Mouse (Mus musculus): ENCODE measurements around the gene Gm20521.

Gene Gm20521

DNA sequence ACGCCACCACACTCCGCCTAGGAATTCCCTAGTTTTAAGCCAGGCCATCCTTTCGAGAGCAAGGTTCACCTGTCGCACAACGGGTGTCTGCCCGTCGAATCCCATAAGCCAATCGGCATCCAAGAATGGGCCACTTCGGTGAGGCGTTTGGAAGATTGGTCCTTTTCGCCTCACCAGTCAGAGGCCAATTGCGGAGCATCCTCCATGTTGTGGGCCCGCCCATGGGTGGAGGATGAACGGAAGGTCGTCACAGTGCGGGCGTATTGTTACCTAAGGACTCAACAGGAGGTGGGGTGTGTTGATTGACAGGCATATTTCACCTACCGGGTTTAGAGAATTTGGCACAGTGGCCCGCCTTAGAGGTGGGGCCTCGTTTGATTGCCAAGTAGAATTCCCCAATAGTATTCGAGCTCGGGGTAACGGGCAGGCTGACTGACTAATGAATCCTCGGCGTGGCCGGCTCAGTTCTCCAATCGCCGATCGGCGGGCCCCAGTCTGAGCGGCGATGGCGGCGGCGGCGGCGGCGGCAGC, 10.5 kb downstream of the Gm20521 start:
- DNase-seq (ENCODE audit: low read depth) = peak; percentile 99

DNA sequence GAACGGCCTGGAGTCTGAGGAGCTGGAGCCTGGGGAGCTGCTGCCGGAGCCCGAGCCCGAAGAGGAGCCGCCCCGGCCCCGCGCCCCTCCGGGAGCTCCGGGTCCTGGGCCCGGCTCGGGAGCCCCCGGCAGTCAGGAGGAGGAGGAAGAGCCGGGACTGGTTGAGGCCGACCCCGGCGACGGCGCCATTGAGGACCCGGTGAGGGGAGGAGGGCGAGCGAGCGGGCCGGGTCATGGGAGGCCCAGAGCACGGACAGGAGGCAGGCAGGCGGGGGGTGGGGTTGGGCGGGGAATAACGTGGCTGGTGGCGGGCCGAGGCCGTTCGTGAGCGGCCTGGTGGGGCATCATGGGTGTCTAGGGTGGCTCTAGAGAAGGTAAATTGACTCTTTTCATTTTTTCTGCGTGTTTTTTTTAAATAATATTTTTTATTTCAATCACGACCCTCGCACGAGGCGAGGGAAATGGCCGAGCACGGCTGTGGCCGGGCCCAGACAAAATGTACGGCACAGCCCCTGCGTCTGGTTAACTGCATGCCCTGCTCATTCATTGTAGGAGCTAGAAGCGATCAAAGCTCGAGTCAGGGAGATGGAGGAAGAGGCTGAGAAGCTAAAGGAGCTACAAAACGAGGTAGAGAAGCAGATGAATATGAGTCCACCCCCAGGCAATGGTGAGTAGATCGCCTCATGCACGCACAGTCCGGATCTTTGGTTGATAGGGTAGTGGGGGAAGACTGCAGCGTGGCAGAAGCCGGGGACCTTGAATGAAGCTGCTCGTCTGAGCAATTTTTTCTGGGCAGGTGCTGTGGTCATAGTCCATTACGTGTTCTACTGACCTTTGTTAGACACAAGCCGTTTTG, 11.3 kb downstream of the Gm20521 start:
- no peak for DNase-seq (ENCODE audit: low read depth)

DNA sequence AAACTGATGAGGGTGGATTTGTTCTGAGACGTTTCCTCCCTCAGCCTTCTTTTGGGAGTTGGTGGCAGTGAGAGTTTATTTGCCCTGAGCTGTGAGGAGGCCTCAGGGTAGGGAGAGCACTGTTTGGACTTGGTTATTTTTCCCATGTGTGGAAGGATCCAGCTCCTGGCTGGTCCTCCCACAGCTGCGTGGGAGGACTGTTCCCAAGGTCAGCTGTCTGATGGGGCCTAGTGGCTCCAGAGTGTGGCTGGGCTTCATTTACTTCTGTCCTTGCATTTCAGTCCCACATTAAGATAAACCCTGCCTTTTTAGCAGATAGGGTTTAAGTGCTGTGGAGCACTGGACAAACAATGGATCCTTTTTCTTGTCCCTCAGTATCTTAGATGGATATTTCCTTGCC, 14.2 kb downstream of the Gm20521 start:
- no peak for DNase-seq (ENCODE audit: low read depth)

DNA sequence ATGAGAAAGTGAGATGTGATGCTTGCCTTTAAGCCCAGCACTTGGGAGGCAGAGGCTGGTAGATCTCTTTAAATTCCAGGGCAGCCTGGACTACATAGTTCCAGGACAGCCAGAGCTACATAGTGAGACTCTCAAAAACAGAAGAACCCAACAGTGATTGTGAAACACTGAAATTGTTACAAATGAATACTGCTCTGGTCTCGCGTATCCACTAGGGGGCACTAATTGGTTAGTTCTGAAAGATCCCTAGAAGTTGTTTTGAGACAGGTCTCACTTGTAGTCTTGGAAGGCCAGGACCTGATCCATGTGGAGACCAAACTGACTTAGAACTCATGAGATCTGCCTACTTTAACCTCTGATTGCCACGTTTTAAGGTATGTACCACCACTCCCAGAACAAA, 17.1 kb downstream of the Gm20521 start:
- peak; percentile 63 for DNase-seq (ENCODE audit: low read depth)

DNA sequence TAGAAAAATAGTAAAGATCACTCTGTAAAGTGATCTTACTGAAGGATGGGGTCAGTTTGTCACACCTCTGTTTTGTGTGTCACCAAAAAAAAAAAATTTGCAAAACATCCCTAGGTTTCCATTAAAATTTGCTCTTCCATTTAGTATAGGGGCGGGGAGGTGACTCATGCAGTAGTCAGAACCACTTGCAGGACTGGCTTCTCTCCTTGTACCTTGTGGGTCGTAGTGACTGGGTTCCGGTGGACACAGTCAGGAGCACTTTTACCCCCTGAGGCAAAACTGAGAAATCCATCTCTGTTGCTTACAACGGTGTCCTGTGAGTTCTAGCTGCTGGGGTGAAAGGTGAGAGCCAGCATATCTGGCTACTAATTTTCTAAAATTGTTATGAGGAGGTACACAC, 20.4 kb downstream of the Gm20521 start:
- DNase-seq (ENCODE audit: low read depth) = no peak

DNA sequence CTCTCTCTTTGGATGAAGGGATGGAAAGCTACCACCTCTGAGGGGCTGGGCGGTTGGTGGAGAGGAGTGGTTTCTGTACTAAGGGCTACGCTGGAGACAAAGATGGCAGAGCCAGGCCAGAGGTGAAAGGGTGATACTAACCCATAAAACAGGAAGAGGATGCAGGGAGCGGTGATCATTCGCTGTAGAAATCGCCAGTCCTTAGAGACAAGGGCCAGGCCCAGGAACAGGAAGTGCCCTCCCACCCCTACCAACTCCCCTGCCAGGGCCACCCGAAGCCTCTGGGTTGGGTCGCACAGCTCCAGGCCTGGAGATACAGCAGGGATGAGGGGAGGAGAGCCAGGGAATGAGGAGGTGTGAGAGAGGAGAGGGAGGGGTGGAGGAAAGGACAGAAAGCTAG, 25.4 kb downstream of the Gm20521 start:
- no peak for DNase-seq (ENCODE audit: low read depth)

DNA sequence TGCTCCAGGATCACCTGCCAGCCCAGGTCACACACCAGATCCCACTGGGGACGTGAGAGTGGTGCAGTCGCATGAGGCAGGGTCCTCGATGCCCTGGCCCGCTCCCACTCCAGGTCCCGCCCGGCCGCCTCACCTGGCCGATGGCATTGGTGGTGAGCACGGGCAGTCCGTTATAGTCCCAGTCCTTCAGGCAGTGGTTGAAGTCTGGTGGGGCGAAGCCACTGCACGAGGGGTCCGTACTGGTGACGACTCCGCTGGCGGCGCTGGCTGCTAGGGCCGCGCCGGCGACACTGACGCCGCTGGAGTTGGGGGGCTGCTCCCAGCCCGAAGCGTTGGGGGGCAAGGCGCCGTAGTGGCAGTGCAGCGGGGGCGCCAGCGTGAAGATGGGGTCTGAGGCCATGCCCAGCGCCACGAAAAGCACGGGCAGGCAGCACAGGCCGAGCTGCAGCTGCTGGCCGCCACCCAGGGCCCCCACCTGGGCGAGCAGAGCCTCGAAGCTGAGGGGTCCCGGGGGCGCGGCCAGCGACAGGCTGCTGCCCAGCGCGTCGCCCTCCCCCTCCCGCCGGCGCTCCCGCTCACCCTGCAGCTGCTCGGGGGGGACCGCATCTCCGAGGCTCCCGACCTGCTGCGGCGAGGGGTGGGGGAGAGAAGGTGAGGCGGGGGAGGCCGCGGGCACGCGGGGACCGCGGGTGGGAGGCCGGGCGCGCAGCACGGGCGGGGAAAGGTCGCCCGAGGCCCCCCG, 29.0 kb downstream of the Gm20521 start:
- no peak for DNase-seq (ENCODE audit: low read depth)

DNA sequence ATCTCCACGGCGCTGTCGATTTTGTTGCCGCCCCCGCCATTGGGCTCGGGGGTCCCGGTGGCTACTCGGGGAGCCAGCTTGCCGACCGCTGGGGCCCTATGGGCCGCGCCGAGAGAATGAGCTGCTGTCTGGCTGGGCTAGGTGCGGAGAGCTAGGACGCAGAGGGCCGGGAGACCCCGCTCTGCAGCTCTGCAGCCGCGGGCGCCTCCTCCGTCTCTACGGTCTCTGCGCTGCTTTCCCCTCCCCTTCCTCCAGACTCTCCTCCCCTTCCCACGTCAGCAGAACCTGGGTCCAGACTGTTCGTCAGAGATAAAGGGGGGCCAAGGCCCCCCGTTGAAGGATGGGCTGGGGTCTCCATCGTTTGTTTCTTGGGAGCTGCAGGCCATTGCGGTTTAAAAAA, 29.6 kb downstream of the Gm20521 start, which contains the start of gene Slc22a17:
Gene Slc22a17 (minus strand): TSS at position 247 of the 400 bp plus-strand sequence.
- no peak for DNase-seq (ENCODE audit: low read depth)

DNA sequence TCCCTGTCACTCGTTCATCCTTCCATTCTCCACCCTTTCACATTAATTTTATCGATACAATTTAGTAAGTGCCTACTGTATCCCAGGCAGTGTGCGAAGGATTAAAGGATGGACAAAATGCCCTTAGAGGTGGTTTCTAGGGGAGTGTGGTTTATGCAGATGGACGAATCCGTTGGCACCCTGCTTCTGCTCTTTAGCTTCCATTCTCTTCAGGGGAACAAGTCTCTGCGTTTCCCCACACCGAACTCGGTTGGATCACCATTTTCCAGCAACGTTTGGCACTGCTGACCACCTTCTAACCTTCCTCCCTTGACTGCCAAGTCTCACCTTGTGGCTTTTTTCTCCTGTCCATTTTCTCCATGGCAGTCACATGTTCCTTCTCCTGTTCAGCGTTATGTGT, 30.1 kb downstream of the Gm20521 start:
- no peak for DNase-seq (ENCODE audit: low read depth)

DNA sequence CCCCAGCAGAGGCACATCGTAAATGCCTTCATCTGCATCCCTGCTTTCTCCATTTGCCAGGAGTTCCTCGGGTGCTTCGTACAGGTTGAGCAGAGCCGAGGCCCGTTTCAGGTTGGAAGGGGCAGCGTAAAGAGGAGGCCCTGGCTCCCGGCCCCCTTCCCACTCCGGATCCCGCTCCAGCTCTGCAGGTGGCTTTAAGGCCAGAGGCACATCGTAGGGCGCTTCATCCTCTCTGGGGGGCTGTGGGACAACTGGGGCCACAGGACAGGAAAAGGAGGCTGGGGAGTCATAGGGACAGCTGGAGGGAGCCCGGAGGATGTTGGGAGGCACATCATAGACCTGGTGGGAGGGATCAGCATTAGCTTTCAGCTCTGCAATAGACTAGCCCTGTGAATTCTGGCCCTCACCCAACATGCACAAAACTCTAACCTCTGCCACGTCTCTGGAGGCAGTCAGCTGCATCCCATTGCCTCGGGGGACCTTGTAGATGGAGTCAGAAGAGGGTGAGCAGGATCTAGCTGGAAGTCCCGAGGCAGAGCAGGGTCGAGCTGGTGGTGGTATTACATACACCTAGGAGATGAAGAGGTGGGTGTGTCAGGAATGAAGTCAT, 36.9 kb downstream of the Gm20521 start:
- no peak for DNase-seq (ENCODE audit: low read depth)

DNA sequence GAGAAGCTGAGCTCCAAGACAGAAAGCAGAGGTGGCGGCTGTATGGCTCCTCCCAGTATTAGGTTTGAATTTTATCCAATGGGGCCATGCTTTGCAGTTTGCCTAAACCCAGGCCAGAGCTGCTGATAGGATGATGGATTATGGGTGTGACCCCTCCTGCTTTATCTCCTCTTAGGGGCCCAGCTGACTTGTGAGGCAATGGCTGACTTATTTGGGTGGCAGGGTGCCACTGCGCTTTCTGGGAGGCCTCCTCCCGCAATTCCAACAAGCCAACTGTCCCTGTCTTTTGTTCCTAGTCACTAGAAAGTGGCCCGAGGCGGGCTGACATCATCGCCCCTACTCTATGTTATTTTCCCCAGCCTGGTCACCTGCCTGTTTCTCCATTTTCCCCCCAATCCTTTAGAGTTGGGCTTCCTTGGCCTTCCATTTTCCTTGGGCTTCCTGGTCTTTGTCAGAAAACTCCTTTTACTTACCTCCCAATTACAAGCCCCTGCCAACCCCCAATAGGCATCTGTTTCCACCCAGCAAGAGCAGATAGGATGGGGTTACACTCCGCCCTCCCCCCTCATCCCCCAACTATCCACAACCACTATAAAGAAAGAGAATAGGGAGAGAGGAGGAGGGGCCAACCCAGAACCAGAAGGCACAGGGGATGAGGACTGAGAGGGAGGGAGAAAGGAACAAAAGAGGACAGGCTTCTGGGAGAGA, 41.6 kb downstream of the Gm20521 start:
- no peak for DNase-seq (ENCODE audit: low read depth)

DNA sequence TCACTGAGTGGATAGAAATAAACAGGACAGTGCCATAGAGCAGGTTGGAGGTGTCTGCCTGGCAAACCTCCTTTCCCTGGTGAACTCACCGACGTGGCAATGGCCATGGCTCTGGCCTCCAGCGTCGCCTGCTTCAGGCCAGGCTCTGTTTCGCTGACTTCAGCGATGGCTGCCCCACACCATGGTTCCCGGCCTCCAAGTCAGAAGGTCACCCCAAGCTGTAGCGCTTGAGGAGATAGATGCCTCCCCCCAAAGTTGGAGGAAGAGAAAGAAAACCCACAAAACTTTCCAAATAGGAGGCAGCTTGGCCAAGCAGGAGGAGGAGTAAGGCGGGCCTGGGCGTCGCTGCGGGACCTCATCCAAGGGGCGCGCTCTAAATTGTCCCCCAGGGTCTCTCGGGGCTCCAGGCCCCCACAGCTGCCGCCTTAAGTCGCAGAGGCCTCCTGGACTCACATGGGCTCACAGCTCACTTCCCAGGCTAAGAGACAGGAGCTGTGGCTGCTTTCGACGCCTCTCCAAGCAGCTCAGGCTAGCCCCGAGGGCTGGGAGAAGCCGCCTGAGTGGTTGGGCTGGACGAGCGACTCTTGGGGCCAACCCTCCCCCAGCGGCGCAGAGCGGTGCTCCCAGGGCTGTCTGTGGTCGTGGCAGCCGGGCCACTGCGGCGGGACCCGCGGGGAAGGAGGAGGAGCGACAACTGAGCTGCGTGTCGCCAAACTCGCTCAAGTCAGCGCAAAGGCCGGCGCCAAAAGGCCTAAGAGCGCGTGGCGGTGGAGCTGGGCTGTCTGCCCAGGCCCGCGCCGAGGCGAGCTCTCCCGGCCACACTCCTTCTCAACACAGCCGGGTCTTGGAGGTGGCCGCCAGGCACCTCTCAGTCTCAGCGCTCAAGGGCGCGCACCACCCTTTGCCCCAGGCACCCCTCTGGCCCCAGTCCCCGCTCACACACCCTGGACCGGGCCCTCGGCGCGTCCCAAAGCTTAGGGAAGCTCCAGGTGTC, 42.4 kb downstream of the Gm20521 start, which contains the start of gene Efs:
Gene Efs (minus strand): TSS at position 778 of the 994 bp plus-strand sequence.
- DNase-seq (ENCODE audit: low read depth) = no peak

DNA sequence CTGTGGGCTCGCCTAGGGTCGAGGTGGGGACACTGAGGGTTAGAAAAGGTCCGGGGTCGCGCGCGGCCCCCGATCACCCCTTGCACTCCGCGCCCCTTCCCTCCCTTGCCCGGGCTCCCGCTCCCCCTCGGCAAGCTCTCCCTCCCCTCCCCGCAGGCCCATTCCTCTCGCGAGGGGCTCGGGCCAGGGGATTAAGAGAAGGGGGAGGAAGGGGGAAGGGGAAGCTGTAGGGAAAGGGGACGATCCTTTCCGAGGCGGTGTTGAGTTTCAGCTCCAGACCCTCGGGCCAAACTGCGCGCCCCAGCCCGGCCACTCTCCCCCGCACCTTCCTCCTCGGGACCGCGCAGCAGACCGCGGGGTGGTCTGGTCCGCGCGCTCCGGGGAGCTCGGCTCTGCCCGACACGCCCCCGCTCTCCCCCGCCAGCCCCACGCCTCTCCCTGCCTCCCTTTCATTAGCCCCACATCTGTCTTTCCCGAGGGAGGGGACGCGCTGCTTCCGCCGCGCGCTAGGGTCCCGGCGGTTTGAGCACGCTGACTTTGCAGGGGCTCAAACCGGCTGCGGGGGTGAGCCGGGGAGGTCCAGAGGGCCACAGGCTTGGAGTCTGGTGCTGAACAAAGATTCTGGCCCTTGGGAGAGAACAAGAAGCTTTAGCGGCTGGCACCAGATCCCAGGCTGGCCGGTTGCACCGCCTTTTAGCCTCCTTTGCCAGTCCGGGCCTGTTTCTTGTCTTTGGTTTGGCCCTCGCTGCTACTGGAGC, 43.3 kb downstream of the Gm20521 start:
- DNase-seq (ENCODE audit: low read depth) = no peak

DNA sequence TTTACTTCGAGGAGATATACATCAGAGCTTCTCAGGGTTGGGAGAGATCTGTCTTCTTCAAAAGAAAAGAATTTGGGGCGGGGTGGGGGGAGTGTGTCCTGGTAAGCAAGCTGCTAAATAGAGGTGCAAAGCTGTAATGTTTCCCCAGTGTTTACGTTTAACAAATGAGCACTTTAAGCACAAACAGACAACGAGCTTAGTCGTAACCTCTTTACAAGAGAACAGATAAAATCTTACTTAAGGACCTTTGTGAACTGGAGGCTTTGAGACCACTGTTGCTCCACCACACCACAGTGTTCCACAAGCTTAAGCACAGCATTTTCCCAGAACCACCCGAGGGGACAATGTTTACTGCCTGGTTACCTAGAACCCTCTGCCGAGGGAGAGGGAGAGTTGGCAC, 44.1 kb downstream of the Gm20521 start:
- no peak for DNase-seq (ENCODE audit: low read depth)

DNA sequence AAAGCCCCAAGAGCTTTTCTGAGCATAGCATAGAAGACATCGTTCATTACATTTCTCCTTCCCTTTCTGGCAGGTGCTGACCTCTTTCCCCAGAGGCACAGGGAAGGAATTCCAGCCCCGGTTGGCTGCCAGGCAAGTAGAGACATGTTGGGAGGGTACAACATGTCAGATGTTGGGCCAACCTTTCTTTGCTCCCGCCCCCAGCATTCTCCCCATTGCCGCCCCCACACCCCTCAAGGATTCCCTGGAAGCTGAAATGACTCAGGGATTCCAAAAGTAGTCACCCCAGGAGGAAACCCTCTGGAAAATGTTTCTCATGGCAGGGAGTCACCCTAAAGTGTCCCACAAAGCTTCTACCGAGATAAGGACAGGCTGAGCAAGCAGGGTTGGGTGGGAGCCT, 46.6 kb downstream of the Gm20521 start:
- DNase-seq (ENCODE audit: low read depth) = no peak

DNA sequence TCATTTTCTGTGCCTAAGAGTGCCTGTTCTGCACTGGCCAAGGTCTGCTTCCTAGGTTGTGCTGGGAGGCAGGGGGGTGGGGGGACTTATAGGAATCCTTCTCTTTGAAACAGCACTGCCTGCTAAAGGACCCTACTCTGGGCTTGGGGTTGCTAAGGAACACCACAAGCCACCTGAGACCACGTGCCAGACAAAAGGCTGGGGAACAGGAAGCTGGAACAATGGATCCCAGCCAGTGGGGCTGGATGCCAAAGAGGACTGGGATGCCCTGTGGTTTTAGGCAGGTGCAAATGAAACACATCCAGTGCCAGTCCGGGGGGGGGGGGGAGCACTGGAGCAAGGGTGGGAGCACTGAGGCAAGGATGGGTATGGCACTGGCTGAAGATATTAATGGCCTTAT, 47.2 kb downstream of the Gm20521 start:
- DNase-seq (ENCODE audit: low read depth) = no peak

DNA sequence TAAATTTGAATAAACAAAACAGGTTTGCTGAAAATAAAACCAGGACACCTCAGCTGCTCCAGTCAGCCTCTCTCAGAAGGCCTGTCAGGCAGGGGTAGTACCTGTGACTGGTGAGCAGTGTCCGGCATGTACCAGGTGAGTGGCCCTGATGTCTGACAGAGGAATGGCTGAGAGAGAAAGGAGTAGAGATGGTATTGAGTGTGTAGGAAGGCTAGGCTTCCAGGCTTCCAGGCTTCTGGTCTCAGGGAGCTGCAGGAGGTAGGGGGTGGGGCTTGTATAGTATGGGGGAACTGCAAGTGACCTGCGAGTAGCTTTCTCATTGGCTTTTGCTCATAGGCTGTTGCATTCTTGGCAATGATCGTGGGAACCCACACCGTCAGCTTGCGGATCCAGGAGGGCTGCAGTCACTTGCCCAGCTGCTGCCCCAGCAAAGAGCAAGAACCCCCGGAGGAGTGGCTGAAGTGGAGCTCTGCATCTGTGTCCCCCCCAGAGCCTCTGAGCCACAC, 49.5 kb downstream of the Gm20521 start, which contains the start of gene Il25:
Gene Il25 (plus strand): TSS at position 51 of the 506 bp plus-strand sequence.
- no peak for DNase-seq (ENCODE audit: low read depth)

DNA sequence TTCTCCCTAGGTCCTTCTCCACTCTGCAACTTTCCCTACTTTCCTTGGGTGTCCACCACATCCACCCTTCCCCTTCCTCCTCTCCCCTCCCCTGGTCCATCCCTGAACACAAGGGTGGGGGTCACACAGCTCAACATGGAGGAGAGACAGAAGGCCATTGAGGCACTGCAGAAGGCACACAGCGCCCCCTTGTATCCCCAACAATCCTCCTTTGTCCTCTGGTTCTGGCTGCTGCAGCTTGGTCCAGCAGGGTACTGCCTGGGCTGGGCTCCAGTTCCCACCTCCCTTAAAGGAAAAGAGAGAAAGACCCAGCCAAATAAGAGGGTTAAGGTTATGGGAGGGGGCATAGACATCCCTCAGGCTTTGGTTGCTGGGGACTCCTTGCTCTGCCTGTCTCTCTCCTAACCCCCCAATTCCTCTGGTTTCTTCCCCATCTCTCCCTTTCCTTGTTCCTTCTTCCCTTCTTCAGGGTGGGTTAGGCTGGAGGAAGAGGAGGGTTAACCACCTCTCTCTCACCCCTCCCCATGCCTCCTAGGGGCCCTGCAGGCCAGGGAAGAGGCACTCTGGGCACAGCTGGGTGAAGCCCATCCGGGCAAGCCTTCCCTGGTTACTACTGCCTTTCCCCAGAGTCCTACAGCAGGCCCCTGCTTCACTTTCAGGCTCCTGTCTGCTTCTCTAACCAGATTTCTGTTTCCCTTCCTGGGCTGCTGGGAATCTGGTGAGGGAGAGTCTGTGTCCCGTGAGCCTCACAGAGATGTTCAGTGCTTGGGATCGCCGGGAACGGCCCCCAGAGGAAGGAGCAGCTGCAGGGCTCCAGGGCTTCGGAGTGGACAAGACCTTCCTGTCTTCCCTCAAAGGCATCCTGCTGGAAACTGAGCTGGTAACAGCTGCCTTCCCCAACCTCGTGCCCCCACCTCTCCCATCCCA, 52.9 kb downstream of the Gm20521 start, which contains the start of gene Cmtm5:
Gene Cmtm5 (plus strand): TSS at position 358 of the 927 bp plus-strand sequence.
- DNase-seq (ENCODE audit: low read depth) = no peak

DNA sequence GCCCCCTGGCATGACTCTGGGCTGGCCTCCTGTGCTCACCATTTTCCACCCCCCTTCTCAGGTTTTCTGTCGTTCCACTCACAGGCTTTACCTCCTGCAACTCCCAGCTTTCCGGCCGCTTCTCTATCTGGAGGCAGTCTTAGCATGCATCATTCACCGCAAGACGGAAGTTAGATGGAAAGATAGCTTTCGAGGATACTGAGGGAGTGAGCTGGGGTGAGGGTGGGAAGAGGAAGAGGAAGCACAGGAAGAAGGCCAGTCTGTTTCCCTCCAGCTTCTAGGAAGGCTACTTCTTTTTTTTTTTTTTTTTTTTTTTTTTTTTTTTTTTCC, 53.6 kb downstream of the Gm20521 start:
- no peak for DNase-seq (ENCODE audit: low read depth)
